Mouse (Mus musculus) subcutaneous adipose tissue, adult 2 months (tissue): Measurements from ENCODE around the gene Zbed6. TPM values are rescaled to one million over a fixed set of nuclear protein-coding genes. Genes with fewer than 3 reads are reported as not detected.

Experiments
- polyA plus RNA-seq: library from polyadenylated mRNA; depleted of rRNA; stranded (reverse); fragments of >200 nt; gene quantifications from 2 replicates; pipeline ENCODE4 v1.2.3, GENCODE M21; 2012; ENCODE audit warnings: low replicate concordance; rRNA removed

The Zbed6 gene
- polyA plus RNA-seq: 4.6 and 9.7 TPM in 2 replicates

DNA sequence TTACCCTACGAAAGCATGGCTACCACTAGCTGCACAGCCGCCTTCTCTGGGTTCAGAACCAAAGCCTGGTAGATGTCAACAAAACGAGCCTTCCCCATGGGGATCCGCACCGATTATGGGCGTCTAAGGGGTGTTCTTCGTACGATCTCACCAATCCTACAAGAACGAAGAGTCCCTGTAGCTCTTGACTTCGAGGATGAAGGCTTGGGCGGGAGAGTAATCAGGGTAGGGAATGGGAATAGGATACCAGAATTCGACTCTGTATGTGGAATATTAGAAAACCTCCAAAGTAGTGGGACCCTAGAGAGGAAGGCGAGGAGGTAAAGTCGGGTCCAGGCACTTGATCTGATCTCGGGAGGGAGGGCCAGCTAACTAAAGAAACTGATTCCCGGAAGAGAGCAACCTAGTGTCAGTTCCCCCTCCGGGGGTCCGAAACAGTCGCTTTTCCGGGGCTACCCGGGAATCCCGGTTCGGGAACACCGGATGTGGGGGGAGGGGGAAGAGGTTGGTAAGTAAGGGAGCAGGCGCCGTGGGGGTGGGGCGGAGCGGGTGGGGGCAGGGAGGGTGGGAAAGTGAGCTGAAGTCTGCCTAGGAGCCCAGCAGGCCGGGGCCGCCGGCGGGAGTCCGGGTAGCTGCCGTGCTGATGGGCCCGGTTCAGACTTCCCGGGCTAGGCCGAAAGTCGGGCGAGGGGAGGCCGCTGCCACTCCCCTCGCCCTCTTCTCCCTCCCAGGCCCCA is at the start of gene Zbed6:
TSS of gene Zbed6 (minus strand) at position 420 of the 737 bp plus-strand sequence.

DNA sequence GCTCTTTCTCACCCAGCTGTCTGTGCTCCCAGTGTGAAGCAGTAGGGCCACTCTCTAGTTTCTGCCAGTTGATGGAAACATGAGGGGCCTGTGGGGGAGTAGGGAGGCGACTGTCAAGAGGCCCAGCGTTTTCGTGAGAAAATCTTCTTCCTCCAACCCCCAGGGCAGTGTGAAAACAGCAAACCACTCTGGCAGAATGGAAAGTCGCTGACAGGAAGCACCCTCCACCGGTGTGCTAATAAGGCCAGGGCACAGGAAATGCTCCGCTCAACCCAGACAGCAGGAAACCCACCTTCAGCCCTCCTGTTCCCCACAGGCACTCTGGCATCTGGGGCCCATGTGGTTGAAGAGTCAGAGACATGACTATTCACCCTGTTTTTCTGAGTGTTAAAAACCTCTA is 29.2 kb upstream of the Zbed6 start, which contains the start of gene Lax1:
TSS of gene Lax1 (minus strand) at position 212 of the 400 bp plus-strand sequence.

DNA sequence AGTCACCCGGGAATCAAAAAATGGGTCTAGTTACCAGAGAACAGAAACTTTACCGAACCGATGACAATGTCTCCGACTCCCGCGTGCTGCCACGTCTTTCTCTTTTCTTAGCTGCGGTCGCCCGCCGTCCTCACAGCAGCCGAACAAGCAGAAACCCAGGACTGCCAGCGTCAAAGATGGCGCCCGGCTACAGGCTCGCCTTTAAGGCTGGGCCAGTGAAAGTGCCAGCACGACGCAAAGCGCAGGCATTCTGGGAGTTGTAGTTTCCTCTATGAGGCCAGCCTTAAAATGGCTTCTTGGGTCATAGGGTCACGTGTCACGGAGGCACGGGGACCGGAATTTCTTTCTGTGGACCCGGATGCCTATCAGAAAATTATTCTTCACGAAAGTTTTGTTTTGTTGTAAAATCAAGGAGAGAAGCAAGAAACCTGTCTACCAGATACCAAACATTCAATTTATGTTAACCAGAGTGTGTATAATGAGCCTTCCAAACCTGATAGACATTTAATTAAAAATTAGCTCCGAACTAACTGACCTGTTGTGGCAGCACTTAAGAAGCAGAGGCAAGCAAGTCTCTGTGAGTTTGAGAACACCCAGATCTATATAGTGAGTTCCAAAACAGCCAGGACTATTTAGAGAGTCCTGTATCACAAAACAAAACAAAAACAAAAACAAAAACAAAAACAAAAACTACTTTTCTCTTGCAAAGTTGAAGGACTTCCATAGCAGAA is 683 bp upstream of the Zbed6 start, which contains the start of gene Gm38394:
TSS of gene Gm38394 (minus strand) at position 116 of the 731 bp plus-strand sequence.

DNA sequence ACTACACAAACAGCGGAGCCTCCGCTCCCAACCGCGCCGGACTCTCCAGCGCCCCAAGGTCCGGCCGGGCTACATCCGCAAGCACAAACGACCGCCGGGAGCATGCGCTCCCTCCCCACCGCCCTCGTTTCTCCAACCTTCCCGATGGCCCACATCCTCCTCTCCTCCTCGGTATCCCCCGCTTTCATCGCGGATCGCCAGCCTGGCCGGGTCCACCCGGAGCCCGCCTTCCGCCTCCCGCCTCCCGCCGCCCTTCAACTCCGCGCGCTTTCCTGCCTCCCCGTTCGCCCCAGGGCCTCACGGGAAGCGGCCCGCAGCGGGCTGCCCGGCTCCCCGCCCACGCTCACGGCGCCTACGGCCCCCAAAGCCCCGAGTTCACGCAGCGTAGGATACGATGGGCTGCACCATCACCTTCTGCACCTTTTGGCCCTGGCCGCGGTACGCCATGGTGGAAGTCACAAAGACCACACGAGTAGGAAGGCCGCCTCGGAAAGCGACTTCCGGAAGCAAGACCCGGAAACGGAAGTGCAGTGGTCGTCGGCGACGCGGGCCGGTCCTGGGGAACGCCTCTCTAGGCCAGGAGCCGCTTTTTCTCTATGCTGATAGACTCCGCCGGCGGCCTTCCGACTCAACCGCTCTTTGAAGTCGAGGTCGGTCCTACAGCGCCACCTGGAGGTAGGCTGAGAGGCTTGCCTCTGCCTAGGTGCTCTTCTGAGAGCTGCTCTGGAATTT is 50.7 kb downstream of the Zbed6 start, which contains the start of gene Snrpe:
TSS of gene Snrpe (minus strand) at position 521 of the 732 bp plus-strand sequence.

Other genes with a start within 250 kb of the Zbed6 start
- 33.1 and 67.5 TPM in 2 replicates for gene Sox13, start 236.5 kb downstream of the Zbed6 start, polyA plus RNA-seq
- gene Snrpe, start 50.6 kb downstream of the Zbed6 start, polyA plus RNA-seq: 29.8 and 61.2 TPM in 2 replicates
- gene Gm38394, start 433 bp upstream of the Zbed6 start, polyA plus RNA-seq: 2.7 and 7.8 TPM in 2 replicates
- 0.92 and 3.0 TPM in 2 replicates for gene Lax1, start 29.2 kb upstream of the Zbed6 start, polyA plus RNA-seq
- gene Atp2b4, start 140.2 kb upstream of the Zbed6 start, polyA plus RNA-seq: 38.6 and 62.2 TPM in 2 replicates
- gene Optc, start 247.1 kb upstream of the Zbed6 start, polyA plus RNA-seq: 3.3 and 20.3 TPM in 2 replicates